Mouse (Mus musculus) kidney, postnatal 14 days (tissue): ENCODE data around the gene Gm49369.
"Not testable (repeated sequence)": the region's sequence is repeated elsewhere in the genome, so short reads cannot be mapped to it uniquely, and the experiment has no call there.

Experiments
- DNase-seq: peaks from one replicate; pipeline ENCODE4 v3.0.0; 2022; ENCODE audit warnings: mixed read lengths

Gene Gm49369

GRCm38 (mm10) chr7:142371768-142372661 is 10.5 kb downstream of the Gm49369 start:
- no peak for DNase-seq

GRCm38 (mm10) chr7:142371398-142371767 is 11.1 kb downstream of the Gm49369 start:
- DNase-seq, result no peak

- DNase-seq, result no peak
Measured at GRCm38 (mm10) chr7:142370937-142371336, 11.5 kb downstream of the Gm49369 start.

GRCm38 (mm10) chr7:142369820-142370219 is 12.6 kb downstream of the Gm49369 start:
- no peak for DNase-seq

GRCm38 (mm10) chr7:142368856-142369255 is 13.6 kb downstream of the Gm49369 start:
- no peak for DNase-seq

- no peak for DNase-seq
Measured at GRCm38 (mm10) chr7:142363107-142363506, 19.4 kb downstream of the Gm49369 start.

- DNase-seq, result no peak
Measured at GRCm38 (mm10) chr7:142360743-142361142, 21.7 kb downstream of the Gm49369 start.

- DNase-seq, result no peak
Measured at GRCm38 (mm10) chr7:142359129-142359528, 23.3 kb downstream of the Gm49369 start.

GRCm38 (mm10) chr7:142357566-142357965 is 24.9 kb downstream of the Gm49369 start:
- DNase-seq, result no peak

GRCm38 (mm10) chr7:142354661-142355233 is 27.7 kb downstream of the Gm49369 start:
- DNase-seq, result no peak

GRCm38 (mm10) chr7:142353854-142354253 is 28.6 kb downstream of the Gm49369 start:
- DNase-seq, result no peak

- no peak for DNase-seq
Measured at GRCm38 (mm10) chr7:142351569-142351968, 30.9 kb downstream of the Gm49369 start.

- no peak for DNase-seq
Measured at GRCm38 (mm10) chr7:142349308-142349961, 33.0 kb downstream of the Gm49369 start.

GRCm38 (mm10) chr7:142347542-142347941 is 34.9 kb downstream of the Gm49369 start:
- DNase-seq, result no peak

GRCm38 (mm10) chr7:142342247-142342640 is 40.2 kb downstream of the Gm49369 start:
- no peak for DNase-seq

- no peak for DNase-seq
Measured at GRCm38 (mm10) chr7:142341564-142342246, 40.8 kb downstream of the Gm49369 start.

- no peak for DNase-seq
Measured at GRCm38 (mm10) chr7:142340269-142340970, 42.0 kb downstream of the Gm49369 start.

GRCm38 (mm10) chr7:142335151-142335550 is 47.3 kb downstream of the Gm49369 start:
- no peak for DNase-seq

- DNase-seq, result peak; percentile 87
Measured at GRCm38 (mm10) chr7:142334246-142334645, 48.2 kb downstream of the Gm49369 start.

GRCm38 (mm10) chr7:142332741-142333140 is 49.7 kb downstream of the Gm49369 start:
- not testable (repeated sequence) for DNase-seq

- DNase-seq, result no peak
Measured at GRCm38 (mm10) chr7:142331281-142331680, 51.2 kb downstream of the Gm49369 start.

- peak; percentile 79 for DNase-seq
Measured at GRCm38 (mm10) chr7:142330271-142330724, 52.2 kb downstream of the Gm49369 start.
